Mouse (Mus musculus): ENCODE measurements at regions not wholly inside any gene's neighbourhood (a gene's known extent, or its start where the extent isn't known, plus 50 kb on each side); places are given as distances from the start of the nearest gene placed in this dataset.

DNA sequence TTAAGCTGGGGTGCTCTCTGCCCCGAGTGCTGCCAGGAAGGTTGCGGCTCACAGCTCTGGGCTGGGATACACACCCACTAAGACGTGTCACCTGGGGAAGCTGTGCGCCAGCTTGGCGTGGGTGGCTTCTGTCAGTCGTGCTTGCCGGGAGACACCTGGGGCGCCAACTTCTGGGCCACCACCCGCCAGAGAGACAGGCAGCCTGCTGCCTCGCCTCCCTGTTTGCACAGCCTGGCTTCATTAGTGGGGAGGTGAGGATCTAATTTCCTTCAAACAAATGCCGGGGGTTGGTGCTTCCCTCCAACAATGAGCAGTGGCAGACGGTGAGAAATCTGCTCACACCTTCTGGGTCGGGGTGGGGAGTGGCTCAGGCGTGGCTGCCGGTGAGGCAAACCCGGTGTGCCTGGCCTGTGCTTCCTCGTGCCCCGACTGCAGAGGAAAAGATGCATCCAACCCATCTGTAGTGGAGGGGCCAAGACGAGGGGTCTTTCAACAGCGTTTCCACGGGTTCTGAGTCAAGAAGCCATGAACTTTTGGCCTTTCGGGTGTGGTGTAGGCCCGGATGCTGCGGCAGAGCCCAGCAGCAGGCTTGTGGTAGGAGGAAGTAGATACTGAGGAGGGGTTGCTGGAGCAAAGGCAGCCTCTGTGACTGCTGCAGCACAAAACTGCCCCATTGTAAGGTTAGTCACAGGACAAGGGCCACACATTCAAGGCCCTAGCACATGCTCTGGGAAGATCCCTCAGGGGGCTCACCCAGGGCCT, 140.6 kb downstream of the Tpra1 start:
- peaks cover 8% of the 10 kb centered on the region; the same call in 1 of the 2 replicates for H3K4me1 ChIP-seq
- H3K27ac ChIP-seq = no peak overlapping the region
- no peak overlapping the region for H3K4me3 ChIP-seq (replicated peaks)
- no peak overlapping the region for H3K4me2 ChIP-seq
- peak; percentile 40 for ATAC-seq (replicated peaks; ENCODE audit: low FRiP score)
- no peak overlapping the region for H3K9ac ChIP-seq
- no peaks in the 10 kb centered on the region for H3K9me3 ChIP-seq (replicated peaks)
- no peaks in the 10 kb centered on the region for H3K27me3 ChIP-seq
- WGBS = 22% methylated on average over 24 of the region's 24 CpGs
- no peaks in the 10 kb centered on the region for H3K36me3 ChIP-seq

DNA sequence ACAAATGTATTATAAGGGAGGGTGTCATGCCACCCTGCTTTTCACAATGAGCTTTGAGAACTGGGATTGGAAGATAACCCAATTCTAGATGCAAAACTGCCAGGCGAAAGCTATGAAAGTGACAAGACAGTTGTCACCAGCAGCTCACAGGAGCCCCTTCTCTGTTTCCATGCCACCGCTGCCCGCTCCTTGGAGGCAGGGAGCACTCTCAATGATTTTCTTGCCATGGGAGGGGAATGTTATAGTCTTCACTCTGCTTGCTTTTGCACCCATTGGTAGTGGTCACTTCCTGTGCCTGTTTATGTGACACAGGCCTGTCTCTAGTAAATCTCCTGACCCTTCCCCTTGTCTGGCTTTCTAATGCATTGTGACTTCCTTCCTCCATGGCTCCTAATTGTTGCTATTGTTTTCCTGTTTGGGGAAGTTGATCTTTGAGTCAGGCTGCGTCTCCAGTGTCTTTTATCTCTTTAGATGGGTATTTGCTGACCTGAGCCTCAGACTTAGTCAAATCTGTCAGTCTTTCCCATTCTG, 143.4 kb downstream of the Tpra1 start:
- H3K27me3 ChIP-seq = no peaks in the 10 kb centered on the region
- H3K4me1 ChIP-seq = peaks cover 8% of the 10 kb centered on the region; the same call in 1 of the 2 replicates
- no peak overlapping the region for H3K9ac ChIP-seq
- H3K27ac ChIP-seq = no peak overlapping the region
- no peaks in the 10 kb centered on the region for H3K9me3 ChIP-seq (replicated peaks)
- H3K4me2 ChIP-seq = no peak overlapping the region
- no peak overlapping the region for H3K4me3 ChIP-seq (replicated peaks)
- H3K36me3 ChIP-seq = no peaks in the 10 kb centered on the region
- 57% methylated on average over 4 of the region's 4 CpGs for WGBS
- ATAC-seq (replicated peaks; ENCODE audit: low FRiP score) = no peak

DNA sequence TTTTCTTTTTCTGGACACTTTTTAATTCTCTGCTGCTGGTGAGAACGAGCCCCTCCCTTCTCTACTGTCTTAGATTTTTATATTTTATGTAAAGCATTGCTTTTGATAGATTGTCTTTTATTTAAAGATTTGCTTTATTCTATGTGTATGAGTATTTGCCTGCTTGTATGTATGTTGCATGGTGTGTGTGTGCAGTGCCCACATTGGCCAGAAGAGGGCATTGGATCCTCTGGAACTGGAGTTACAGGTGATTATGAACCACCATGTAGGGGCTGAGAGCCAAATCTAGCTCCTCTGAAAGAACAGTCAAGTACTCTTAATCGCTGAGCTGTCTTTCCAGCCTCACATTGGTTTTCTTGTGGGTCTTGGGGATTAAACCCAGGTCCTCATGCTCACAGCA, 144.4 kb downstream of the Tpra1 start:
- H3K9ac ChIP-seq = no peak overlapping the region
- WGBS = 83% methylated on average over 2 of the region's 2 CpGs
- no peak overlapping the region for H3K27ac ChIP-seq
- peaks cover 8% of the 10 kb centered on the region; the same call in 1 of the 2 replicates for H3K4me1 ChIP-seq
- H3K27me3 ChIP-seq = no peaks in the 10 kb centered on the region
- H3K4me2 ChIP-seq = no peak overlapping the region
- H3K9me3 ChIP-seq (replicated peaks) = no peaks in the 10 kb centered on the region
- no peaks in the 10 kb centered on the region for H3K36me3 ChIP-seq
- ATAC-seq (replicated peaks; ENCODE audit: low FRiP score) = no peak
- H3K4me3 ChIP-seq (replicated peaks) = no peak overlapping the region

DNA sequence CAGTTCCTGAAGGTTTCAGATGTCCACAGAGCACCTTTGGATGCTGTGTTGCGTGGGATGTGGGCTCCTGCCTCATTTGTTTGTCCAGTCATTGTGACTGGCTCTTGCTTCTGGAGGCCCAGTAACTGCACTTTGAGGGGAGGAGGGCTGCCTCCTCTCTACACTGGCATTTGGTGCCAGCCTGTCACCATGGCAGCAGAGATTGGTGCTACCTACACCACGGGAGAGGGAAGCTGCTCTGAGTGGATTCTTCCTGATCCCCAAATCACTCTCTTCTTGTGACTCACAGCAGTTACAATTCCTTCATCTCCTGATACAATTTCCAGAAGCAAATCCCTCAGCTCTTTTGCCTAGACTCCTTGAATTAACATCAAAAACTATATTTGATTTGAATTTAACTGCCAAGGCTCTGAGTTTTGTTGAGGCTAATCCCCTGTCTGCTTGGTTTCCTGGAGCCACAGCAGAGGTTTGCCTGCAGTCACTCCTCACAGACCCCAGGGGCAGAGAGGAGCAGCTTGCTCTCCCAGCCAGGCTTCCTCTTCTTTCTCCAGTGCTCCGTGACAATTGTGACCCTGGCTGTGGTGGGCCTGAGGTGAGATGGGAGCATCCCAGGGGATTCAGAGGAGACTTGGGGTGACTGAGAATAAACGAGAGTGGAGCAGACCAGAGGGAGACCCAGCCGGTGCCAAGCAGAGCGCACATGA, 145.7 kb downstream of the Tpra1 start:
- no peak overlapping the region for H3K9ac ChIP-seq
- ATAC-seq (replicated peaks; ENCODE audit: low FRiP score) = no peak
- 49% methylated on average over 6 of the region's 6 CpGs for WGBS
- H3K4me3 ChIP-seq (replicated peaks) = no peak overlapping the region
- H3K27me3 ChIP-seq = no peaks in the 10 kb centered on the region
- no peak overlapping the region for H3K4me2 ChIP-seq
- H3K4me1 ChIP-seq = peaks cover 3% of the 10 kb centered on the region; the same call in 1 of the 2 replicates
- no peaks in the 10 kb centered on the region for H3K9me3 ChIP-seq (replicated peaks)
- H3K36me3 ChIP-seq = no peaks in the 10 kb centered on the region
- no peak overlapping the region for H3K27ac ChIP-seq

DNA sequence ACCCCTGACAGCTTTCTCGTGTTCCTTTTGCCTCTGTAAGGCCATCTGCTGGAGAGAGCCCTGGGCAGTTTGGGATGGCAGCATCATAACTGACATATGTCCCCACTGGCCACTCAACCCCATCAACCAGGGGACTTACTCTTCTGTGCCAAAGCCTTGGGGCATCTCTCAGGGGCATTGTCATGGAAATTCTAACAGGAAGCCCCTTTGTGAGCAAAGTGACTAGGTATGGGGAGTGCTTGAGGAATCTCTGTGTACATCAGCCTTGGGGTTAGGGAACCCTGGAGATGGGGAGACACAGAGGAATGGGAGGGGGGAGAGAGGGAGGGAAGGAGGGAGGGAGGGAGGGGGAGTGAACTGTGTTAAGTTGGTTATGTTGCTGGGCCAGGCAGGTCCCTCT, 147.2 kb downstream of the Tpra1 start:
- Histone ChIP-seq H3K4me1 (no peaks in the 10 kb centered on the region), H3K9me3 (replicated peaks) (no peaks in the 10 kb centered on the region), H3K27me3 (no peaks in the 10 kb centered on the region), H3K4me2 (no peak overlapping the region), H3K4me3 (replicated peaks) (no peak overlapping the region), H3K9ac (no peak overlapping the region), H3K27ac (no peak overlapping the region), H3K36me3 (no peaks in the 10 kb centered on the region)
- no peak for ATAC-seq (replicated peaks; ENCODE audit: low FRiP score)
- WGBS = 34% methylated on average over 1 of the region's 1 CpGs

DNA sequence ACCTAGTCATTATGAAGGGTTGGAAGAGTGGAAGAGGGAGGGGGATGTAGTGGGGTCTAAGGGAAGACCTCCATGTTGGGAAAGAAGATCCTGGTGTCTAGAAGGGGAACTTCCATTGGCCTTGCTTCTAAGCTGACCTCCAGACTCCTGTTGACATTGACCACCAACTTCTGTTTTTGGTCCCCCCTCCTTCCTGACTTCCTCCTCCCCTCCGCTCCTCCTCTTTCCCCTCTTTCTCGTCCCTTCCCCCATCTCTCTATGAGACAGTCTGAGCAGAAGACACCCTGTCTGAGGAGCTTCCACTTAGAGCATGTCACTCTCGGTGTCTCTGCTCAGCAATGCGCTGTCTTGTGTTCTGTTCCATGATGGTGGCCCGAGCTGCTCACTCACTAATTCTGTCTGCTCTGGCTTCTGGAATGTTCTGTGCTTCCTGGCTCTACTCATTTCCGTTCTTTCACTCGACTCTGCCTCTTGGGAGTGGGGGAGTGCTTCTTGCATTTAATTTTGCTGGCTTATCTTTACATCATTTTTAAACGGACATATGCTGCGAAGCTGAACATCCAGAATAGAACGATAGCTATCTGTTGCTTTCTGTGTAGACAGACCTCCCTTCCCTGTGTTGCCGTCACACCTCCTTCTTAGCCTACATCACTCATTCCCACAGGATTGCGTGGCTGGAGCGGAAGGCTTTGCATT, 148.7 kb downstream of the Tpra1 start:
- 79% methylated on average over 13 of the region's 13 CpGs for WGBS
- no peak overlapping the region for H3K27ac ChIP-seq
- no peaks in the 10 kb centered on the region for H3K27me3 ChIP-seq
- no peaks in the 10 kb centered on the region for H3K36me3 ChIP-seq
- no peak overlapping the region for H3K4me3 ChIP-seq (replicated peaks)
- ATAC-seq (replicated peaks; ENCODE audit: low FRiP score) = no peak
- H3K4me2 ChIP-seq = no peak overlapping the region
- no peaks in the 10 kb centered on the region for H3K4me1 ChIP-seq
- H3K9me3 ChIP-seq (replicated peaks) = no peaks in the 10 kb centered on the region
- no peak overlapping the region for H3K9ac ChIP-seq

DNA sequence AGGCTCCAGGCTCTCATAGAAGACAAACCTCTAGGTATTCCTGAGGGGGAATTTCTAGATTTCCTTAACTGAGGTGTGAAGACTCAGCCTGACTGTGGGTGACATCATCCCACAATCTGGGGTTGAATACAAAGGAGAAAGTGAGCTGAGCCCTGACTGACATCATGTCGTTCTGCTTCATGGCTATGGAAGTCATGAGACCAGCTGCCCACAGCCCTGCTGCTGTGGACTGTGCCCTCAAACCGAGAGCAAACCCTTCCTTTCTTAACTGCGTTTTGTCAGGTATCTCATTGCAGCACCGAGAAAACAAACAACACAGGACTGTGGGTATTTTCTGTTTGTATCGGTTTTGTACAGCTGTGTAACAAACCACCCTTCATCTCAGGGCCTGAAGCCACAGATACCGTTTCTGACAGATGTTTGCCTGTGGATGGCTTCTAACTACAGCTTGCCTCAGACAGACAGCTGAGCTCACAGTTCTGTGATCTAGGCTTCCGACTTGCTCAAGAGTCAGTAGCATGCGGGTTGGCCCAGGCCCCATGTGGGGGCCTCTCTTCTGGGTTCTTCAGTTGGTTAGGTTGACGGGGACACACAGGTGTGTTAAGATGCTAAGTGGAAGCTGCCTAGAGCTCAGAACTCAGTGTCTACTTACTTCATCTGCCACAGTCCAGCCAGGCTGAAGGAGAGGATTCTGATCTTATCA, 150.9 kb downstream of the Tpra1 start:
- 78% methylated on average over 9 of the region's 9 CpGs for WGBS
- Histone ChIP-seq H3K4me3 (replicated peaks) (no peak overlapping the region), H3K9ac (no peak overlapping the region), H3K4me2 (no peak overlapping the region), H3K27me3 (no peaks in the 10 kb centered on the region), H3K9me3 (replicated peaks) (no peaks in the 10 kb centered on the region), H3K27ac (no peak overlapping the region), H3K4me1 (no peaks in the 10 kb centered on the region), H3K36me3 (no peaks in the 10 kb centered on the region)
- no peak for ATAC-seq (replicated peaks; ENCODE audit: low FRiP score)

DNA sequence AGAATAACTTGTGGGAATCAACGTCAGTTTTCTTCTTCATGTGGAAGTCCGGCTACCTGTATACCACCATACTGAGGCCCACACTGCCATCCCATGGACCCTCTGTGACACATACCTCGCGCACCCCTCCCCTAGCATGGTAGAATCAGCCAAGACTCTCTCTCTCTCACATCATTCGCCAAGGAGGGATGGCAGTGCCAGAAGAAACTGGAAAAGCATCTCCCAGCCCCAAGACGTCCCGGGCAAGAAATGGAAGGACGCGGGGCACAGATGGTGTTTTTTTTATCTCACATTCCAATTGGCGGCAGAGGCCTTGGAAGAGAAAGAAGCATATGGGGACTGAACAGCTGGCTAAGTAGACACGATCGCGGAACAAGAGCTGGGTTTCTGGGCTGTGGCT, 152.0 kb downstream of the Tpra1 start:
- no peak overlapping the region for H3K27ac ChIP-seq
- WGBS = 77% methylated on average over 13 of the region's 13 CpGs
- no peaks in the 10 kb centered on the region for H3K9me3 ChIP-seq (replicated peaks)
- H3K27me3 ChIP-seq = no peaks in the 10 kb centered on the region
- no peak for ATAC-seq (replicated peaks; ENCODE audit: low FRiP score)
- no peak overlapping the region for H3K4me3 ChIP-seq (replicated peaks)
- H3K9ac ChIP-seq = no peak overlapping the region
- no peak overlapping the region for H3K4me2 ChIP-seq
- H3K36me3 ChIP-seq = no peaks in the 10 kb centered on the region
- no peaks in the 10 kb centered on the region for H3K4me1 ChIP-seq

DNA sequence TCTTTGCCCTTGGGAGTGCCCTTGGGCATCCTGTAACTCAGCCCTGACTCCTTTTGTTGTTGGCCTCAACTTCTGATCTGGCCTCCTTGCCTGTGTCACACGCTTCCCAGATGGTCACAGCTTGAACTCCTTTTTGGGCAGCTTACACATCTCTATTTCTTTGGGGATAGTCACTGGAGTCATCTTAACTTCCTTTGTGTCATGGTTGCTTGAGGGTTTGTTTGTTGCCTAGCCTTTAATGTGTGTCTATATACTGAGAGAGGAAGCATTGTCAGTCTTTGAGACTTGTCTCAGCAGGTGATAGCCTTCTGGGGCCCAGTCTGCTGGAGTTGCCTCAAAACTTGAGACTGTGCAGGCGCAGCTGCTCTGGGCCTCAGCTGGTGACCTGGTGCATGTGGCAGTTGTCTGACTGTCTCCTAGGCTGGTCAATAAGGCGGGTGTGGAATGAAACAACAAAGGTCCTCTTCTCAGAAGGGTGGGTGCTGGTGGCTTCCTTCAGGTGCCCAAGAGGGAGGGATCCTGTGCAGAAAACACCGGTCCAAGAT, 157.5 kb downstream of the Tpra1 start:
- no peak overlapping the region for H3K4me3 ChIP-seq (replicated peaks)
- H3K36me3 ChIP-seq = no peaks in the 10 kb centered on the region
- no peak overlapping the region for H3K4me2 ChIP-seq
- no peaks in the 10 kb centered on the region for H3K27me3 ChIP-seq
- no peaks in the 10 kb centered on the region for H3K9me3 ChIP-seq (replicated peaks)
- no peak overlapping the region for H3K27ac ChIP-seq
- H3K4me1 ChIP-seq = no peaks in the 10 kb centered on the region
- no peak for ATAC-seq (replicated peaks; ENCODE audit: low FRiP score)
- H3K9ac ChIP-seq = no peak overlapping the region
- WGBS = 82% methylated on average over 4 of the region's 4 CpGs

DNA sequence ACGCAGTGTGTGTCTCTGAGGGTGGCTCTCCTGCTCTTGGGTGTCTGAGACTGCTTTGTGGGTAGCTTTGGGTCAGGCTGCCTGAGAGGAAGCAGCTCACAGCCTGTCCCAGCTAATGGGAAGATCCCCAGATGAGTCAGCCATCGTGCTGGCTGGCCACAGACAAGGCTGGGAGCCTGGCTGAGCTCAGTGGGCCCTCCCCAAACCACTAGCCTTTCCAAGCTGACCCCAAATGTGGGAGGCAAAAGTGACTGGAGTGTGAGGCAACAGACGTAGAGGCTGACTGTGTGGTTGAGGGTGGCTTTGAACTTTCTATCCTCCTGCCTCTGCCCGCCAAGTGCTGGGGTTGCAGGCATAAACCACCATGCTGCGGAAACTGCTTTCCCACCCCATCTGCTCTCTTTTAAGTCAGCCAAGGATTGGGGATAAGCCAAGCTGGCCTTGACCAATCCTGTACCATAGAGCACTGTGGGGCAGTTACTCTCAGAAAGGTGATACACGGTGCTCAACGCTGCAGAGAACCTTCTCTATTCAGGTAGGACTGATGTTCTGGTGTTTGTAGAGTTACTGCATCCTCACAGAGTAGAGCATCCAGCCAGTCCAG, 163.0 kb downstream of the Tpra1 start:
- Histone ChIP-seq H3K4me3 (replicated peaks) (no peak overlapping the region), H3K9ac (no peak overlapping the region), H3K9me3 (replicated peaks) (peaks cover 2% of the 10 kb centered on the region; the same call in 1 of the 2 replicates), H3K27ac (no peak overlapping the region), H3K27me3 (no peaks in the 10 kb centered on the region), H3K4me1 (no peaks in the 10 kb centered on the region), H3K4me2 (no peak overlapping the region), H3K36me3 (no peaks in the 10 kb centered on the region)
- 79% methylated on average over 7 of the region's 7 CpGs for WGBS
- ATAC-seq (replicated peaks; ENCODE audit: low FRiP score) = no peak

DNA sequence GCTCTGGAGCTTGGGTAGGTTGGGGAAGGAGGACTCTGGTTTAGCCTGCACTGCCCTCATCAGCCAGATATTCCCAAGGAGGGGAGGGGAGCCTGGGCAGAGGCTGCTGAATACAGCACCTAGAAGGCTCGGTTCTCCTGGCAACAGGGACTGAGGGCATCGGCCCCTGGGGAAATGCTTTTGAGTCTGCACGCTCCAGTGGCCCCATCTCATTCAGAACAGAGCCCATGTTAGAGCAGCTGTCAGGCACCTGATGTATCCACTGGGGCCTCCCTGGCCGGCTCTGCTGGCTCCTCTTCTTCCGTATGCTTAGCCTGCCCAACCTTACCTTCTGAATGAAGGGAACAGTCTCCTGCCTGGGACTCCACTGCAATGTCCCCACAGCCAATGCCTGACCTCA, 164.5 kb downstream of the Tpra1 start:
- Histone ChIP-seq H3K9me3 (replicated peaks) (peaks cover 2% of the 10 kb centered on the region; the same call in 1 of the 2 replicates), H3K36me3 (no peaks in the 10 kb centered on the region), H3K4me1 (no peaks in the 10 kb centered on the region), H3K4me2 (no peak overlapping the region), H3K4me3 (replicated peaks) (no peak overlapping the region), H3K27me3 (no peaks in the 10 kb centered on the region), H3K27ac (no peak overlapping the region), H3K9ac (no peak overlapping the region)
- WGBS = 53% methylated on average over 5 of the region's 5 CpGs
- ATAC-seq (replicated peaks; ENCODE audit: low FRiP score) = no peak

Measured in kidney, embryonic 15.5 days (tissue).